Mouse (Mus musculus) left cerebral cortex, adult 18-20 months (tissue): ENCODE results near the gene Treml4. TPM values are rescaled to one million over a fixed set of nuclear protein-coding genes. Genes with fewer than 3 reads are reported as not detected.

Experiments
- DNase-seq, 2 experiments: peaks; one replicate each; pipeline ENCODE4 v3.0.0; 2021 to 2022; ENCODE audit warnings: low spot score in 2 of 2, mixed read lengths in 1 of 2
- long read RNA-seq, 2 experiments: library from polyadenylated mRNA; stranded (forward); transcript quantifications; one replicate each; pipeline ENCODE4 v2.0.0; 2021
- total RNA-seq, 2 experiments: library from RNA; stranded (reverse); gene quantifications; 2 replicates each; pipeline ENCODE4 v1.2.3; 2021

The Treml4 gene
- total RNA-seq: under 1 TPM in 1 of 2 experiments, not detected in 1; 0.72 TPM
- long read RNA-seq, experiment 1: 0 reads
- long read RNA-seq, experiment 2: 0 reads

- no peak for DNase-seq
Observed at GRCm38 (mm10) chr17:48263741-48264362, at the start of gene Treml4. Gene Treml4 (plus strand): TSS chr17:48264295.

GRCm38 (mm10) chr17:48215429-48215828 is 48.7 kb upstream of the Treml4 start:
- no peak for DNase-seq

GRCm38 (mm10) chr17:48230680-48231079 is 33.4 kb upstream of the Treml4 start:
- DNase-seq: no peak

- no peak for DNase-seq
Observed at GRCm38 (mm10) chr17:48232518-48232917, 31.6 kb upstream of the Treml4 start, which contains the start of gene Trem1. Gene Trem1 (plus strand): TSS chr17:48232768.

- DNase-seq: no peak
Observed at GRCm38 (mm10) chr17:48233789-48234188, 30.3 kb upstream of the Treml4 start.

GRCm38 (mm10) chr17:48234550-48234949 is 29.5 kb upstream of the Treml4 start:
- DNase-seq: no peak

GRCm38 (mm10) chr17:48235773-48236370 is 28.2 kb upstream of the Treml4 start:
- DNase-seq: no peak

- DNase-seq: no peak
Observed at GRCm38 (mm10) chr17:48237621-48238020, 26.5 kb upstream of the Treml4 start.

GRCm38 (mm10) chr17:48247221-48247928 is 16.7 kb upstream of the Treml4 start, which contains the start of gene Trem3:
Gene Trem3 (plus strand): TSS chr17:48247777.
- DNase-seq: no peak

- no peak for DNase-seq
Observed at GRCm38 (mm10) chr17:48249039-48249438, 15.1 kb upstream of the Treml4 start.

- DNase-seq: no peak
Observed at GRCm38 (mm10) chr17:48249501-48249900, 14.6 kb upstream of the Treml4 start.

- DNase-seq: no peak
Observed at GRCm38 (mm10) chr17:48250631-48251030, 13.5 kb upstream of the Treml4 start.

- DNase-seq: no peak
Observed at GRCm38 (mm10) chr17:48256575-48256974, 7.5 kb upstream of the Treml4 start.

GRCm38 (mm10) chr17:48261868-48262267 is 2.2 kb upstream of the Treml4 start:
- no peak for DNase-seq

- DNase-seq: no peak
Observed at GRCm38 (mm10) chr17:48264662-48265061, 567 bp downstream of the Treml4 start.

GRCm38 (mm10) chr17:48266138-48266537 is 2.0 kb downstream of the Treml4 start:
- no peak for DNase-seq

GRCm38 (mm10) chr17:48266610-48267304 is 2.7 kb downstream of the Treml4 start:
- DNase-seq: no peak

- no peak for DNase-seq
Observed at GRCm38 (mm10) chr17:48267591-48267990, 3.5 kb downstream of the Treml4 start.

- DNase-seq: no peak
Observed at GRCm38 (mm10) chr17:48268276-48268675, 4.2 kb downstream of the Treml4 start.

GRCm38 (mm10) chr17:48269833-48270232 is 5.7 kb downstream of the Treml4 start:
- no peak for DNase-seq

- no peak for DNase-seq
Observed at GRCm38 (mm10) chr17:48272158-48272557, 8.1 kb downstream of the Treml4 start.

GRCm38 (mm10) chr17:48272598-48272997 is 8.5 kb downstream of the Treml4 start:
- DNase-seq: no peak
